Mouse (Mus musculus): Measurements from ENCODE around the gene Tmem132c.

Tmem132c gene

DNA sequence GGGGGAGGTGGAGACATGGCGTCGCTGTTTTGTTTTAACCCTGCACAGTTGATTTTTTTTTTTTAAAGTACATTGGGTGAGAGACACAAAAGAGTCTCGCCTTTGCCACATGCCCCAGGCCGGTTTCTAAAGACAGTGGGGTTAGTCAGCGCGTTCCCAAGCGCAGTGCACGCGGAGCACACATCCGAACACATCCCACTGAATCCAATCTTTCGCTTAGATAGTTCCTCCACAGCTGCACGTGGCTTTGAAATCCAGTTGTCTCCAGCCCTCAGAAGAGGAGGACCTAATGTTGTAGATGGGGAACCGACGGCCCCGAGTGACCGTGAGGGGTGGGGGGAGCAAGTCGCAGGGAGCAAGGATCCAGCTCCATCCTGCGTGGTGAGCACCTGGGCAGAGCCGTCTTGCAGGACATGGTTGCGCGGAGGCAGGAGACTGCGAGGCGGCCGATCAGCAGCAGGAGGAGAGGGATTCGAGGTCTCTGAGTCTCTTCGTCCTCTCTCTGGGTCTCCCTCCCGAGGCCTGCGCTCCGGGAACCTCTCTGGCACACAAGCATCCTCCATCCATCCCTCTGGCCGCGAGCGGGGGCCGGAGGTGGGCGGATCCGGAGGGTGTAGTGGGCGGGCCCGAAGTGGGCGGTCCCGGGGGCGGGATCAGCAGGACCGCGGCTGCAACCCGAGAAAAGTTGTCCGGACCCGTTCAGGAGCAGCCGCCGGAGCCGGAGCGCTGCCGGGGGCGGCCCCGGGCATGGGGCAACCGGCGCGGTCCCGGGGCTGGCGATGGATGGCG lies at the start of gene Tmem132c:
Tmem132c (plus strand) TSS at position 673 of the 789 bp plus-strand sequence.
- peak; percentile 54 for DNase-seq

GRCm38 (mm10) chr5:127191881-127192280 lies 49.7 kb upstream of the Tmem132c start:
- DNase-seq, result no peak

DNA sequence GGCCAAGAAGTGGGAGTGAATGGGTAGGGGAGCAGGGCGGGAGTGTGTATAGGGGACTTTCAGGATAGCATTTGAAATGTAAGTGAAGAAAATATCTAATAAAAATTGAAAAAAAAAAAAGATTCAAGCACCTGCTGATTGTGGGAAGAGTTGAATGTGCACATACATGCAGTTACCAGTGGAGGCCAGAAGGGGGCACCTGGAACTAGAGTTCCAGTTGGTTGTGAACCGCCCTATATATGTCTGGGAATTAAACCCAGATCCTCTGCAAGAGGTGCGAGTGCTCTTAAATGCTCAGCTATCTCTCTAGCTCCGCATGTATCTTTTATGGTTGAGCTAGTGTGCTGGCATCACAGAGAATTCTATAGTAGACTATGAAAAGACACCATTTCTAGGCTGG lies 42.8 kb upstream of the Tmem132c start:
- no peak for DNase-seq

DNA sequence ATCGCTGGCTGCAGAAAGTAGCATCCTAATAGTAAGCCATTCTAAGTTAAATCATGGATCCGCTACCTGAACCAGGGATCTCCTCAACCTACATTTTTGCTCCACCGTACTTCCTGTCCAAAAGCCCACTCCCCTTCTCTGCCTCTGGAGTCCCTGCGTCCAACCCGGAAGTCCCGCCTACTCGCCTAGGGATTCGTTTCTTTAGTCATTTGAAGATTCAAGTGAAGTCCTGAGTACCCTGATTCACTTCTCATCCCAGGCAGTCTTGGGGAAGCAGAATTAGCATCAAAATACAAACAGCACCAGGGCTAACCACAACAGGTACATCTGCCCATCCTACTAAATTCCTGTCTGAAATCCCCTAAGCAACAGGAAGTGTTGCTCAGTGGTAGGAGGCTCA lies 36.7 kb upstream of the Tmem132c start:
- DNase-seq, result no peak

DNA sequence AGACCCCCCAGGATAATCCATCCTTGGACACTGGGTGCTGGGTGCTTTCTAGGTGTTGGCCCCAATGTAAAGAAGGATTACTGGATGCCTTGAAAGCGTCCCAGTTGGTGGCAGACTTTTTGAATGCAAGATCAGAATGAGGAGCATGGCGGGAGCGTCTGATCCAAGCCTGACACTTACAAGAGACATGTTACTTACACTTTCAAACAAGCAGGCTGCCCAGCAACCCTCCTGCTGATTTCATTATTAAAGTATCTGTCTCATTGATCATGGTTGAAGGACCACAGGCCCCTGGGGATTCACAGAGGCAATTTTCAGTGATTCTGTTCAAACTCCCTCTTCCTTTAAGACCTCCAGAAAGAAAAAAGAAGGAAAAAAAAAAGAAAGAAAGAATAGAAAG lies 25.2 kb upstream of the Tmem132c start:
- DNase-seq, result no peak

GRCm38 (mm10) chr5:127217725-127218124 lies 23.9 kb upstream of the Tmem132c start:
- no peak for DNase-seq

DNA sequence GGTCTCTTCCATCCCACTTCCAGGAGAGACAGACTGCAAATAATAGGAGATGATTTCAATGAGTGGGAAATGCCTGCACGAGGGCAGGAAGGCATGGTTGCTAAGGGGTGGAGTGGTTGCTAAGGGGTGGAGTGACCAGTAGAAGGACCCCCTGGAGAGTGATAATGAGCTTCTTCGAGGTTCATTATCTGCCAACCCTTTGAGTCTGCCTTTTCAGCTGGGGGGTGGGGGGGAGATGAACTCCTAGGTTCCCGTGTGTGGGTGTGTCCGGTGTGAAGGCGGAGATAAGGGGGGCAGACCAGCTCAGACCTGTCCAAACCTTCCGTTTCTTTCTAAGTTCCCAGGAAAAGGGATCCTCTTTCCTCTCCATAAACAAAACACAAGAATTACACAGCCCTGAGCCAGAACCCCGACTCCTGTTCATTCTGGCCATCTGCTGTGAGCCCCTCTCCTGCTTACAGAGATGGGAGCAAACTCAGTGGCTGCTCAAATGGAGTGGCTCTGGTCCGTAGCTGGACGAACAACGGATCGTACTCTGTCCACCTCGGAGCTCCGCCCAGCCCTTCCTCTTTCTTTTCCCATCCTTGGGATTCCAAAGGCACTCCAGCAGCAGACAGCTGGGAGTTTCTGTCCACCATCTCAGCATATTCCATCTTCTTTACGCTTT lies 13.5 kb upstream of the Tmem132c start:
- DNase-seq, result no peak

DNA sequence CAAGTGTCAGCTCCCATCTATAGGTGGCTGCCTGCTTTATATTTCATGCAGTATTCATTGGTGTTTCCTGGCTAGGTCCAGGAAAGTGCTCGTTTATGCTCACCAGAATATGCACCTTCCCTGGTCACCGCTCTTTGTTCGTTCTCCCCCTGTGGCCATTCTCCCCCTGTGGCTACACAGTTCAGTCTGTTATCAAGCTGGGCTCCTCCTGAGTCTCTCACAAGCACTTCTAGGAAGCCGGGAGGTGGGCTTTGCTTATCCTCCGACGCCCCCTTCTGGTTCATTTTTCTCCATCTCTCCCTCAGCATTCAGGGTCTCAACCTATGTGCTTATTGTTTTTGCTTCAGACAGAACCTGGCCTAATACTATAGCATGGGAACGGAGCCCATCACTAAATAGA lies 6.9 kb upstream of the Tmem132c start:
- no peak for DNase-seq

DNA sequence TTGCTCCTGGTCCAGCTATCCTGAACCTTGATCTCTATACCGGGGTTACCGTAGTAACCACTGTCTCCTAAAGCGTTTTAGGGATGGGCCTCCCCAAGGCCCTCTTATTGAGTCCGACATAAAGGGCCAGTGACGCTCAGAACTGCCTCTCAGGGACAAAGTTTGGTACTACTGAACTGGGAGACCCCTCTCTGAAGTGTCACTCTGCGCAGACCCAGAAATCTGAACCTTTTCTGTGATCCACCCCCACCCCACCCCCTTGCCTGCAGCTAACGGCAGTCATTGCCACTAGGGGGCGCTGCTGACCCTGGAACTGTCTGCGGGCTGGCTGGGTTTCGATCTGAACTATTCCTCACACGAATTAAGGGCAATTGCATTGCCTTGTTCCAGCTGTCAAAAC lies 6.4 kb upstream of the Tmem132c start:
- DNase-seq, result peak; percentile 65

DNA sequence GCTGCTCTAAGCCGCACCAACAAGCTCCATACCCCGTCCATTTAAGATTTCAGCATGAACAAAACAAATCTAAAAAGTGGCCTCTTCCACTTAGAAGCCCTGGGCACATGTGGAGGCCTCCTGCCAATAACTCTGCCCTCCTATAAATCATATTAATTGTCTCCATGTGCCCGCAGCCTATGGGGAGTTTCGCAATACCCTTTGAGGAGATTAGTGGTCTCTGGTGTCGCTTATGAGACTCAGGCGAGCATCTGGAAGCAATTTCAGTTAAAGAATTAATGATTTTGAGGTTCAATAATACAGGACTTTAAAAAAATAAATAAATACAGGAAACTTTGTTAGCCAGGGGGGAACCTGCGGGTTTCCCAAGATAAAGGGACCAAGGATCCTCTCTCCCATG lies 1.9 kb upstream of the Tmem132c start:
- no peak for DNase-seq

GRCm38 (mm10) chr5:127240646-127241045 lies 962 bp upstream of the Tmem132c start:
- no peak for DNase-seq

DNA sequence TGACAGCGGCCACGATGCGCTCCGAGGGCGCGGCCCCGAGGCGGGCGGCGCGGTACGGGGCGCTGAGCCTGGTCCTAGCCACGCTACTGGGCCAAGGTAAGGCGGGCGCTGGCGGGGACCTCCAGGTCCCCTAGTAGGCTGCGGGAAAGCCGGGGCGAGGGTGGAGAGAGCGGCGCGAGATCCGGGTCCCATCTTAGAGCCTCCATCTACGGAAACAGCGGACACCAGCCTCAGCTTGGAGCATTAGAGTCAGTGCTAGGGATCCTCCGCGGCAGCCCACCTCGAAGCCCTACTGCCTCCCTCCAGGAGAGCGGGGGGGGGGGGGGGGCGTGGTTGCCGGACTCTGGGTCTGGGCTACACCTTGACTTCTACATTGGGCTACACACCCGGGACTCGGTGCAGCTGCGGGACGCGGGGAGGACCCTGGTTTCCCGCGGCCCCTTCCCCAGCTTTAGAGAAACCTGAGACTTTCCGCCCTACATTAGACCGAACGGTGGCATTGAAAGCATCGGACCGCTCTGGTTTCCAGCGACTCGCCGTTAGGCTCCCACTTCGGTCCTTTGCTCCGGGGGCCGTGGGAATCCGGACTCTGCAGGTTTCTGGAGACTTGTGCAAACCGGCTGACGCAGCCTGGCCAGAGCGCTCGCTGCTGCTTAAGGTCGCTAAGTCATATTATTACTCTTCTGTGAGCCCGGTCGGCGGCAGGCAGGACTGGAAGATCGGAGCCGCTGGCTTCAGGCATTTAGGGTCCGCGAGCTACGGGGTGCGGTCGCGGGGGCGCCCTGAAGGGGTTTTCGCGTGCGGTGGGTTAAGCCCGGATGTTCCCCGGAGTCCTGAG lies 536 bp downstream of the Tmem132c start:
- no peak for DNase-seq

DNA sequence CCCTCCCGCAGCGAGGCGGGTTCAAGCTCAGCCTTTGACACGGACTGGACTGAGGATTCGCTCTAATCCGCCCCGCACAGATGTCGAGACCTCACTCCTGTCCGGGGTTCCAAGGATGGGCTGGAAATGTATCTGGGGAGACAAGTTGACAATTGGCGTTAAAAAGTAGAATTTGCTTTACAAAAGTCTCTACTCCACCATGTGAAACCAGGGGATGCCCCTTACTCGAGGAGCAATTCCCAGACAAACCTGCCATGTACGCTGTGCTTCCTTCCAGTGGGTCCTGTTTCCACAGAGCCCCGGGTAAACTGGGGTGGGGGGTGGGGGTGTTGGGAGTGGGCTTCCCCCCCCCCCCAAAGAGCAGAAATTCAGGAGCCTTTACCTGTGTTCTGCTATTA lies 1.2 kb downstream of the Tmem132c start:
- DNase-seq, result no peak

GRCm38 (mm10) chr5:127243209-127243608 lies 1.6 kb downstream of the Tmem132c start:
- DNase-seq, result no peak

- no peak for DNase-seq
Measured at GRCm38 (mm10) chr5:127243611-127244010, 2.0 kb downstream of the Tmem132c start.

DNA sequence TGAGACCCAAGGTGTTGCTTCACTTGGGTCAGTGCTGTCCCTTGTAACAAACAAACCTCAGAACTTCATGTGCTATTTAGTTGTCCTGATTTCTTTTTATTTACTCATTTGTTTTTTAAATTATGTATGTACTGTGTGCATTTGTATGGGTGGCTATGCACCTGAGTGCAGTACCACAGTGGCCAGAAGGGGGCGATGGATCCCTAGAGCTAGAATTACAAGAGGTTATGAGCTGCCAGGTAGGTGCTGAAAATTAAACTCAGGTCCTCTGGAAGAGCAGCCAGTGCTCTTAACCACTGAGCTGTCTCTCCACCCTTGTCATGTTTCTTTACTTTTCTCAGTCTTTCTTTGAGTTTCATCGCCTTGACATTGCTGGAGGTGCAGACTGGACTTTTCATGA lies 11.7 kb downstream of the Tmem132c start:
- no peak for DNase-seq

GRCm38 (mm10) chr5:127256947-127257610 lies 15.5 kb downstream of the Tmem132c start:
- DNase-seq, result no peak

GRCm38 (mm10) chr5:127262136-127262535 lies 20.5 kb downstream of the Tmem132c start:
- no peak for DNase-seq

DNA sequence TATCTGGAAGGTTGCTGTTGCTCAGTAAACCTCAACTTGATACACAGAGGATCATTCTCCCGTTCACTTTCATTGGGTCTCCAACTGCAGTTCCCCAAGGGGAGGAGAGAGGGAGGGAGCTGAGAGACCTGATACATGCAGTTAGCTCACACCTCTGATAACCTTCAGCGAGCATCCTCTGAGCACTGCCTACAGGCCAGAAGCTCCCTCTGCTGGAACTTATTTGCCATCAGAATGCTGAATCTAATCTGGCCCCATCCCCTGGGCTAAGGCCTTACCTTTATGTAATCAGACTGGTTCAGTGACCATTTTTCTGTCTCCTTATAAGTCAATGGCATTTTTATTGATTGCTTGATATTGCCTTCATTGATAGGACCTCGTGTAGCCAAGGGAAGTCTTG lies 29.5 kb downstream of the Tmem132c start:
- DNase-seq, result no peak

DNA sequence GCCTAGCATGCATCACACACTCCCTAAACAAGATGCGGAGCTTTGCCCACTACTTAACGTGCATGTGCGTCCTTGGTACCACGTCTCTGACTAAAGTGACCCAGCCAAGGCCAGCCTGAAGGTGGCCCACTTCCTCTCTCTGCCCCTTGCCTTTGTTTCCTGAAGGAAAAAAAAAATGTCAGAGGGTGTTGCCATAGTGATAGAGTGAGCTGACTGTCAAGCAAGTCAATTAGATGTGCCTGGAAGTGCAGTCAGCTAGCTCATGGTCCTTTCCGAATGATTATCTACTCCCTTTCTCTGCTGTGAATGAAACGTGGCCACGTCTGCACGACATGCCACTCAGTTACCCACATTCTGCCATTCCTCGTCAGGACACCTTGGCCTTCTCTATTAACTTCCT lies 37.9 kb downstream of the Tmem132c start:
- DNase-seq, result no peak

DNA sequence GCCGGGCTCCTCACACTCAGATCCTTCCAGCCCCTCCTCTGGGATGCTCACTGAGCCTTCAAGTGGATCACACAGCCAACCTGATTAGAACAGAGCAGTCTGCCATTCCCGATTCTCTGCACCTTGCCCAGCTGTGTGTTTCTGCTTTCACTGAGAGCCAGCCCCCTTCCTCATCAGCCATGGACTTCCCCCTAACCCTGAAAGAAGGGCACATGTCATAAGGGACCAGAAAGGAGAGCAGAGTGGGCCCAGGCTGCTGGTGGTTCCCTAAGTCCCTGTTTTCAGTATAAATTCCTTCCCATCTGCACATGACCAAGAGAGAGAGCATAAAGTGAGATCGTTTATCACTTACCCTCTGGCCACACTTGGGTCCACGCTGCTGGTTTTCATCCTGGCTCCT lies 39.6 kb downstream of the Tmem132c start:
- no peak for DNase-seq

- no peak for DNase-seq
Measured at GRCm38 (mm10) chr5:127282539-127283123, 41.0 kb downstream of the Tmem132c start.

GRCm38 (mm10) chr5:127286886-127287285 lies 45.3 kb downstream of the Tmem132c start:
- no peak for DNase-seq

Measured in right cerebral cortex, postnatal 25 days (tissue).